Mouse (Mus musculus): ENCODE results near the gene Gnao1. TPM values are rescaled to one million over a fixed set of nuclear protein-coding genes. Genes with fewer than 3 reads are reported as not detected.

The Gnao1 gene
- polyA plus RNA-seq, 1 experiment from 2014 or later = 215 TPM

GRCm38 (mm10) chr8:94011076-94012012, 201.6 kb downstream of the Gnao1 start:
- no peak; the same call in 1 of the 2 replicates for ATAC-seq
- H3K9me3 ChIP-seq (ENCODE audit: control insufficient read depth, low read length) = no peaks in the 10 kb centered on the region

GRCm38 (mm10) chr8:94012013-94012951, 202.5 kb downstream of the Gnao1 start, which contains the start of gene Amfr:
Amfr (minus strand) TSS chr8:94012842.
- no peaks in the 10 kb centered on the region for H3K27me3 ChIP-seq (replicated peaks; ENCODE audit: control insufficient read depth, insufficient read depth, low read length)
- H3K4me3 ChIP-seq (ENCODE audit: low read length) = peak within 1 kb of the TSS; percentile 85
- H3K9ac ChIP-seq (ENCODE audit: low read depth, low read length) = peak within 1 kb of the TSS; percentile 93
- H3K9me3 ChIP-seq (ENCODE audit: control insufficient read depth, low read length) = no peaks in the 10 kb centered on the region
- H3K4me1 ChIP-seq (ENCODE audit: control insufficient read depth, insufficient read depth, low read depth, low read length) = peaks cover 21% of the 10 kb centered on the region
- H3K36me3 ChIP-seq (ENCODE audit: control insufficient read depth, insufficient read depth, low read length) = no peaks in the 10 kb centered on the region
- peak; percentile 94 for ATAC-seq
- H3K27ac ChIP-seq (ENCODE audit: low read depth, low read length) = peak within 1 kb of the TSS; percentile 93
- WGBS = 0% methylated on average over 76 of the region's 130 CpGs
- H3K4me2 ChIP-seq (ENCODE audit: low read length) = peak within 1 kb of the TSS; percentile 90

More at GRCm38 (mm10) chr8:94011076-94012012, 201.6 kb downstream of the Gnao1 start:
- H3K27me3 ChIP-seq (replicated peaks; ENCODE audit: control insufficient read depth, insufficient read depth, low read length) = no peaks in the 10 kb centered on the region
- H3K27ac ChIP-seq (ENCODE audit: low read depth, low read length) = peak overlapping the region; percentile 93
- H3K36me3 ChIP-seq (ENCODE audit: control insufficient read depth, insufficient read depth, low read length) = no peaks in the 10 kb centered on the region
- 3% methylated on average over 48 of the region's 48 CpGs for WGBS
- H3K4me2 ChIP-seq (ENCODE audit: low read length) = peak overlapping the region; percentile 90
- H3K4me3 ChIP-seq (ENCODE audit: low read length) = peak overlapping the region; percentile 85
- peak overlapping the region; percentile 93 for H3K9ac ChIP-seq (ENCODE audit: low read depth, low read length)
- peaks cover 21% of the 10 kb centered on the region for H3K4me1 ChIP-seq (ENCODE audit: control insufficient read depth, insufficient read depth, low read depth, low read length)

- H3K36me3 ChIP-seq (ENCODE audit: control insufficient read depth, insufficient read depth, low read length) = no peaks in the 10 kb centered on the region
- H3K27ac ChIP-seq (ENCODE audit: low read depth, low read length) = peak overlapping the region; percentile 93; the same call in 1 of the 2 replicates
- H3K9ac ChIP-seq (ENCODE audit: low read depth, low read length) = peak overlapping the region; percentile 93
- H3K4me1 ChIP-seq (ENCODE audit: control insufficient read depth, insufficient read depth, low read depth, low read length) = peaks cover 21% of the 10 kb centered on the region
- peak overlapping the region; percentile 90 for H3K4me2 ChIP-seq (ENCODE audit: low read length)
- H3K9me3 ChIP-seq (ENCODE audit: control insufficient read depth, low read length) = no peaks in the 10 kb centered on the region
- no peaks in the 10 kb centered on the region for H3K27me3 ChIP-seq (replicated peaks; ENCODE audit: control insufficient read depth, insufficient read depth, low read length)
- ATAC-seq = no peak
- H3K4me3 ChIP-seq (ENCODE audit: low read length) = peak overlapping the region; percentile 85
- 43% methylated on average over 7 of the region's 7 CpGs for WGBS
These were observed 203.4 kb downstream of the Gnao1 start for GRCm38 (mm10) chr8:94013026-94013612.

Small RNAs within 50 kb of the gene (microRNA-seq; reads per million reads assigned to microRNA genes)
- gene Gm24159 = not detected

Other genes with a start within 250 kb of the Gnao1 start
- 57.4 and 71.5 TPM in 2 replicates for gene Amfr, start 202.9 kb downstream of the Gnao1 start, polyA plus RNA-seq (2015; fragmentation: Nextera tagmentation; extraction: Ambion mirVana)
- 77.1 and 78.7 TPM in 2 replicates for gene Nudt21, start 227.1 kb downstream of the Gnao1 start, polyA plus RNA-seq (2015; fragmentation: Nextera tagmentation; extraction: Ambion mirVana)
- gene Ogfod1, start 227.2 kb downstream of the Gnao1 start, polyA plus RNA-seq (2015; fragmentation: Nextera tagmentation; extraction: Ambion mirVana) = 15.8 and 16.2 TPM in 2 replicates